Mouse (Mus musculus) thymus, adult 18-20 months (tissue): ENCODE data around the gene Hist1h3d.
"Not testable (repeated sequence)": the region's sequence is repeated elsewhere in the genome, so short reads cannot be mapped to it uniquely, and the experiment has no call there.

Experiments used
- DNase-seq, 2 experiments: peaks; one replicate each; pipeline ENCODE4 v3.0.0; 2022; ENCODE audit warnings: mixed read lengths in 2 of 2

Gene Hist1h3d

DNA sequence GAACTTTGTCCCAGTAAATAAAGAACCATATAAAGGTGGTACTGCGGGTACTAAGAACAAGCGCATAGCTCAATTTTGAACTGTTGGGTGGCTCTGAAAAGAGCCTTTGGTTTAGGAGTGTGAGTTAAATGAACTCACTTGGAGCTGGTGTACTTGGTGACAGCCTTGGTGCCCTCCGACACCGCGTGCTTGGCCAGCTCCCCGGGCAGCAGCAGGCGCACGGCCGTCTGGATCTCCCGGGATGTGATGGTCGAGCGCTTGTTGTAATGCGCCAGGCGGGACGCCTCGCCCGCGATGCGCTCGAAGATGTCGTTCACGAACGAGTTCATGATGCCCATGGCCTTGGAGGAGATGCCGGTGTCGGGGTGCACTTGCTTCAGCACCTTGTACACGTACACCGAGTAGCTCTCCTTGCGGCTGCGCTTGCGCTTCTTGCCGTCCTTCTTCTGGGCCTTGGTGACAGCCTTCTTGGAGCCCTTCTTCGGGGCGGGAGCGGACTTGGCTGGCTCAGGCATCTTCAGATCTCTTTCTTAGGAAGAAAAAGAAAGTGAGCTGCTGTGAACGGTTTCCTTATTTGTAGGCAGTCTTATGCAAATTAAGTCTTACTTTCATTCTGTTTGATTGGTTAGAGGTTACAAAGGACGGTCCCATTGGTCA lies 10.0 kb downstream of the Hist1h3d start:
- peak; percentile 65 to 81 for DNase-seq

DNA sequence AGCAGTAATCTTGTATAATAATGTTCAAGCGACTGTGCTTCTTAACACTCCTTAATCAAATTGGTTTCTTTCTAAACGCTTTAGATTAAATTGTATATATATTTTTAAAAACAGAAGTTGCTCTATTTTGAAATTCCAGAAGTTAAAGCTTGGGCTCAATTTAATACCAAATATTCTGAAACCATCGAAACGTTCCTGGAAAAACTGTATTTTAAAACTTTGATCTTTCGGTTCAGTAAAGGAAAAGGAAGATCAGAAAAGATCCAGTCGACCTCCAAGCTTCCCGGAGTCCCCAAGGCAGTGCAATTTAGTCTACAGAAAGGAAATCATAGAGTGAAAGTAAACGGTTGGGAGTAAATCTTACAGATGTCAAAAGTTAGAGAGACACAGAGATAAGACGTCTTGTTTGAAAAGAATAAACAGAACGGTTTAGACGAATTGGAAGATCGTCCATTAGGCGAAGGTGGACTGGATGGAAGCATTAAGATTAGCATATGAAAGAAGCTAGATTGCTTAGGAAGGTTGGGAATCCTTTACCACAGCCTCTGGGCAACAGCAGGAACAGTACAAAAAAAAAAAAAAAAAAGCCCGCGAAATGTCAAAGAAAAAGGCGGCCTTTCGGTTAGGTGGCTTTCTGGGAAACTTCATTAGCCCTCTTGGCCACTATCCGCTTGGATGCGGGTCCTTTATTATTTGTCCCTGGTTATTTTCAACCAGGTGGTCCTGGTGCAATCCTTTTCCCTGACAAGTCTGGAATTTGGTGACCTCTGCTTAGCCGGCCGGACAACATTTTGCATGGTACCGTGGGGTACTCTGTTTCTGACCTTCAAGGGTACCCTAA lies 10.8 kb downstream of the Hist1h3d start:
- DNase-seq, result no peak

DNA sequence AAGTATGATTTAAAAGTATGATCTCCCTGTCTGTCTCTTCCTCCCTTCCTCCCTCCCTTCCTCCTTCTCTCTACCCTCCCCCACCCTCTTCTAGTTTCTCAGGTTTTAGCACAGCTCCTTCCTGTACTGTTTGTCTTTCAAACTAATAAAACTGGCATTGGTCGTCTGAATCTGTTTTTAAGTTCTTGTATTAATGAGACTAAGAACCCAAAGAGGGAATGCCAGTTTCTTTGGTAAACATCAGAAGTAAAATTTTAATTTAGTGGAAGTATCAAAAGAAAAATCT lies 11.3 kb downstream of the Hist1h3d start:
- no peak for DNase-seq

DNA sequence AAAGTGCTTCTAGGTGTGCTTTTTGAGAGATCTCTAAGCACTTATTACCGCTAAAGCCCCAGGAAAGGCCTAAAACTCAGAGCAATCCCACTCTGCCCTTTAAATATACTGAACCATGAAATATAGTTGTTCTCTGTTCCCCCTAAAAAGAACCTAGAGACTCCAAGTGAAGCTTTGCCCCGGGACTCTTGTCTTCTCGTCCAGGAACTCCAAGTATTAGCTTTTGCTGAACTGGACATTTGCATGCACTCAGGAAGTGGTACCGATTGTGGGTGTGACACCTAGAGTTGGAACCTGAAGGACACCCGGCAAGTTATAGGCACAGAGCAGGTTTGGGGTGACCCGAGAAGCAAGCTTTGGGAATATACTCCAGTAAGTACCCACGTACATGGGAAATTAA lies 15.6 kb downstream of the Hist1h3d start:
- DNase-seq, result no peak

DNA sequence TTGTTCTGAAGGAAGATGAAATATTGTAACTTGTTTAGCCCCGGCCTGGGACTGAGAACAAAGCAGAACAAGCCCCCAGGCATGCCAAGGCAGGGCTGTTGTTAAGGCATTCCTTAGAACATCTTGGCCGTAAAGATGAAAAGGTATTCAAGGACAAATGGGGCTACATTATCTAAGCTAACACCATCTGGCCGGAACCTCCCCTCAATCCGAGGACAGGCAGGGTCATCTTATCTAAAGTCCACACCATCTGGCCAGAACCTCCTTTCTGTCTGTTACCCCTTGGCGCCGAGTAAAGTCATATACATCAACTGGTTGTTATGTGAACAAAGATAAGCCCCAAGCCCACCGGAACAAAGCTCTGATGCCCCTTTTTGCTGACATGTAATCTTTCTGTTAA lies 16.3 kb downstream of the Hist1h3d start:
- DNase-seq, result not testable (repeated sequence)

DNA sequence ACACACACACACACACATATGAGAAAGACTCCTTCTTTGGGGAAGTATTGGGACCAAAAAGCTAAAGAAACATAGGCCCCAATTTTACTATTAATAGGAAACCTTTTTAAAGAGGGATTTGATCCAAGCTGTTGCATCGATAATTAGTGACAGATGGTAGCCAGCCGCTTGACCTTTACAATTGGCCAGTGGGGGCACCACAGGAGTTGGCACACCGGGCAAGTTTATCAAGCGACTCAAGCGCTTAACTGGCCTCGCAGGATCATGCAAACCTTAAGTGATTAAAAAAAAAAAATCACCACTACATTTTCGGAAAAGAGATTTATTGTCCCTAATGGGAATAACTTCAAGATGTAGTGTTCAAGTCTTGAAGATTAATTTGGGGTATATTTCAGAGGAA lies 17.1 kb downstream of the Hist1h3d start:
- DNase-seq, result no peak

DNA sequence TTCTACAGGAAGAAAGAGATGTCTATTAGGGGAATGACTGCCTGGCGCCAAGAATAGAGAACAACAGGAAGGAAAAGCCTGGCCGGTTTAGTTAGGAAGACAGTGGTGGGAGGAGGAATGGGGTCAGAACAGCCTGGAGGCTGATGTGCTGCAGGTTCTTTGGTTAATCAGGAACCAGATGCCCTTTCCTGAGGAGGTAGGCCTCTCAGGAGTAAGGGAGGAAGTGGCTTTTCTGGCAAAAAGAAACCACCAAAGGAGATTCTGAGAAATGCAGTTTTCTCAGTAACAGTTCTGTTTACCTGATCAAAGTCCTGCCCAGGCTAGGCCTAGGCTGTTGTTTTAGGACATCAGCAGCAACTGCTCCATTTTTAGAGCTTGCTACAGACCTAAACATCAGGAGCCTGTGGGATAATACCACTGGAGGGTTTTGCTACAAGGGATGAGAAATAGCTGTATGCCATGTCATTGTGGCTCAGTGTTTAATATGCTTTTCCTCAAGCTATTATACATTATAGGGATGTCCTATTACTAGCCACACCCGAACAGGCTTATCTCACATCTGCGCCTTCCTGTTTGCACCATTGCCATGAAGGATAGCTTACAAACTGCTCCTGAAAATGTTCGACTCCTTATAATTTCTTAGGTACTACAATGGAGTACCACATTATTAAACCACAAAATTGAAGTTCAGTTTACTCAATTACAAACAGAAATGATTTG lies 17.6 kb downstream of the Hist1h3d start:
- DNase-seq, result no peak

DNA sequence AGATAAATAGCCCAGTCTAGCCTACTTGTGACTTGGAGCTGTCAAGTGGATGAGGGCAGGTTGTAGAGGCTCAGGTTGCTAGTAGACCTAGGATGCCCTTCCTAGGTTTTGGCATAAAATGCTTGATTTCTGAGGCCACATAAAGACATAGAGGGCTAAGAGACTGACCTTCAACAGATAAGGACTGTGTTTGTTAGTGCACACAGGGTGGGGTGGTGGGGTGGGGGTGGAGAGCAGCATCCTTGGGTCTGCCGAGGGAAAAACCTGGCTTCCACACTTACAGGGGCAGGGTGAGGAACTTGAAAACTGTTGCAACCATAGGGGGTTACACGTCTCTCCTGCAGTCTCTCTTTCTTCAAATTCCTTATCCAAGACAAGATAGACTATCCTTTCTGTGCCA lies 19.6 kb downstream of the Hist1h3d start:
- no peak for DNase-seq

DNA sequence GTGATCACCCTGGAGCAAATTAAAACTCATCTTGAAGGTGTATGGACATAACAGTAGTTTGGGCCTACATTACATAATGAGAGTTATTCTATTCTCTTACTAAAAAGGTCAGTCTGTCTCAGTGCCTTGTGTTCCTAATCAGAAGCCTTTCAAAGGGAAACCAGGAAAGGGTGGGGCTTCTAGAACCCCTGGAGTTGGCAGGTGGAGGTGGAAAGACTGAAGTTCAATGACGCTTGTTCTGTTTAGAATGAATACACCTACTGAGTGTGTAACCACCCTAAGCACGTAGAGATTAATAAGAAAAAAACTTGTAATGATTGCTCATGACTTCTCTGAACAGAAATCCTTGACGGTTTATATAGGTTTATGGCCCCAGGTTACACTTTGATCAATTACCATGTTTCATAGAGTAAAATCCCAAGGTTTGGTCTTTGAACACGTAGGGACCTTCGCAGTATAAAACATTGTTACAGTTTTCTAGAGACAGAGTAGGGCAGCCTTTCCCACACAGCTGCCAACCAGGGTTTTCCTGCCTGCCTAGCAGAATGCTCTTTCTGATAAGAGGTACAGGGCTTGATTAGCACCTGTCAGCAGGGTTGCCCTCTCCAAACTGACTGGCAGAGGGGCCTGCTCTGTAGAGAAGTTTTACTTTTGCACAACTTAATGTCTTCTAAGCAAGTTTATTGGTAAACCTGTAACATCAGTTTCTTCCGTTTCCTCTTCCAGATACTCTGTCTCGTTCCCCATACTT lies 20.2 kb downstream of the Hist1h3d start:
- DNase-seq, result no peak

DNA sequence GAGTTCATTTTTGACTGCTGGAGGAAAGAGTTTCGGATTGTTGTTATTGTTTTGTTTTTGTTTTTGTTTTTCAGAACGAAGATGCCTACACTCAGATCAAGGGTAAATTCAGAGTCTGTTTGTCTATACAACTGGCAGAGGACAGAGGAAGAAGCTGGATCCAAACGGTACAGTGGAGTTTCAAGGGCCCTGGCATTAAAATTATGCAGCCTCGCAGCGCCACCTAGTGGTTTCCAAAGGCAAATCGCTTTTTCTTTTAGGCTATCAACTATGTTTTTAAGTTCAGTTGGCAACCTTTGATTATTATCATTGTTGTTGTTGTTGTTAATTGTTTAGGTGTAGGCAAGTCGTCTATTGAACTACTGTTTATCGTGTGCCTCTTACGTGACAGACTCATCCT lies 22.4 kb downstream of the Hist1h3d start:
- peak; percentile 33 to 49 for DNase-seq

DNA sequence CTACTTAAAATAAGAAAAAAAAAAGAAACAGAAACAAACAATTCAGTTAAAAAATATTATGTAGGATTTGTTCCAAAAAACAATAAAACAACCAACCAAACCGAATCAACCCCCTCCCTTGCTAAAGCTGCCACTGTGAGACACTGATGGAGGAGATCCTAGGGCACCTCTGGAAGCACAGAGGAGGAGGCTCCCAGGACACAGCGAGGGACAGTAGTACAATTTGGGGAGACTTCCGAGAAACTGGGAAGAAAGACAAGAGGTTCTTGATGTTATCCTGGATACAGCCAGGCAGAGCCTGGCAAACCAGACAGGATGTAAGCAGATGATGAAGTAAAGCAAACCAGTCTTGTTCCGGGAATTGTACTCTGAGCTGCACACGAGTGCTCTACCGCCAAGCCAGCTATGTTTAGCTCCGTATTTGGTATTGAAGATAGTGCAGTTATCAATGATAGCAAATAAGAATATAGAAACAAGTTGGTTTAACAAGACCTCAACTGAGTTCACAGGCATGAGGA lies 27.7 kb downstream of the Hist1h3d start:
- no peak for DNase-seq

DNA sequence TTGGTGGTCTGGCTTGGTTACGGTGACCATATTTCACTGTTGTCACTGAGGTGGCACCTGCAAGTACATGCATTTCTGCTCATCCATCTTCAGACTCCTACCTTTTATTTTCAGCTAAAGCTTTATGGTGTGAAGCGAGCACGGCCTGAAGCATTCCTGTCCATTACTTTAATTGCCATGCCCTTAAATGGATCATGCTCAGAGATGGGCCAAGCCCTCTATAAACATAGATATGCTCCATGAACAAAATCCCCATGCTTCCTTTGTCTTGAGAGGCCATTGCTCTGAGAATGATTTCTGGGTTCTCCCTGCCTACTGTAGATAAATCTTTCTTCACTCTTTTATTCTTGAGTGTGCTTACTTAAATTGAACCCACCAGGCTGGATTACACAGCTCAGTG lies 28.9 kb downstream of the Hist1h3d start:
- no peak for DNase-seq

DNA sequence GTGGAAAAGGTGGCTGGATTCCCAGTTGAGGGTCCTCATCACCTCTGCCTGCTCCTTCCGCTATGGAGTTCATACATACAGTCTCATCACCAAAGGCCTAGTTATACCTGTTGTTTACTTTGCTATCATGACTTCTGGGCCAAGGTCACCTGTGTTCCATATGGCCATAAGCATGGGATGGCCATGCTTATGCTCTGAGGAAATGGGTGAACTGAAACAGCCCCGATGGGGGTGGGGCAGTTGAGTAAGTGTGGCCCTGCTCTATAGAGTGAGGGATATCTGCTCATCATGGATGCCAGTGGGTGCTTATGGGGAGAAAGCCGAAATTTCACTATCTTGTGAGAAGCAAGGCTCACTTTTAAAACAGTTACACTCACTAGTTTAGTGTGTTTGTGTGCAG lies 29.5 kb downstream of the Hist1h3d start:
- no peak for DNase-seq

DNA sequence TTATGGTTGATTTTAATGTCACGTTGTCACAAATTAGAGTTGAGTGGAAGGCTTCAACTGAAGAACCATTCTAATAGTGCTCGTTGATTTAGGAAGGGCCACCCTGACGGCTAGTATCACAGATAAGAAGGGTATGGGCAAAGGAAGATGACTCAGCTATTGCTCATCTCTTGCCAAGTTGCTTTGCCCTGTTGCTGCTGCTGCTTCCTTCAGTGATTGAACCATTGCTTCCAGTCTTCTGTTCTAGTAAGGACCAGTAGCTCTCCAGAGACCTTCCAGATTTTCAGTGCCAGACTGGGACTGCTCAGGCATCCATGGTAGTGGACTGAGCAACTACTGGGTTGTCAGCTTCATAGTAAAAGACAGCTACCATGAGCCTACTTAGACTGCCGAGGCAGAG lies 33.6 kb downstream of the Hist1h3d start:
- no peak for DNase-seq

DNA sequence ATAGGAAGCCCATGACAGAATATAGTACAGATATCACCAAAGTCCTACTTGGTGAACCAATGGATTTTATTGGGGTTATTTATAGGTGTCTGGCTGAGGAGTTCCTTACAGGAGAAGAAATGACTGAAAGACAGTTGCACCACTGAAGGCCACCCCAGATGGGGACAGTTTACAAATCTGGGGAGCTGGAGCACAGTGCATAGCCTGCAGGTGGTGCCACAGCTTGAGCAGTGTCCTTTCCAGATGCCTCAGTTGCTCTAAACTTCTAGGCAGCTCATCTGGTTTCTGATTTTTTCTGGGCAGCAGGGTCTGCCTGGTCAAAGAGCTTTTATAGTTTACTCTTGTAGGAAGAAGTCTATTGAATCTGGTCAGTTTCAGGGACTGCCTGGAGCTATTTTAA lies 34.3 kb downstream of the Hist1h3d start:
- no peak for DNase-seq

DNA sequence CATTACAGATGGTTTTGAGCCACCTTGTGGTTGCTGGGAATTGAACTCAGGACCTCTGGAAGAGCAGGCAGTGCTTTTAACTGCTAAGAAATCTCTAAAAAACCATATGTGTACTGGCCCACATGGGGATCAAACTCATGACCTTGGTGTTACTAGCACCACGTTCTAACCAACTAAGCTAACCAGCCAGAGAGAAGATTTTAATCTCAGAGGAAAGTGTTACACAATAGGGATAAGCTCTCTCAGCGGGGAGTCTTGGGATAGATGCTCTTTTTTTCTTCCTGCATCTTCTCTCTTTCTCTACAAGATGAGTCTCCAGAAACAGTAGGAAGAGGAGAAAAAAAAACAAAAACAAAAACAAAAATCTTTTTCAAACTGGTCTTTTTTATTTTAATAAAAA lies 34.8 kb downstream of the Hist1h3d start:
- DNase-seq, result no peak

DNA sequence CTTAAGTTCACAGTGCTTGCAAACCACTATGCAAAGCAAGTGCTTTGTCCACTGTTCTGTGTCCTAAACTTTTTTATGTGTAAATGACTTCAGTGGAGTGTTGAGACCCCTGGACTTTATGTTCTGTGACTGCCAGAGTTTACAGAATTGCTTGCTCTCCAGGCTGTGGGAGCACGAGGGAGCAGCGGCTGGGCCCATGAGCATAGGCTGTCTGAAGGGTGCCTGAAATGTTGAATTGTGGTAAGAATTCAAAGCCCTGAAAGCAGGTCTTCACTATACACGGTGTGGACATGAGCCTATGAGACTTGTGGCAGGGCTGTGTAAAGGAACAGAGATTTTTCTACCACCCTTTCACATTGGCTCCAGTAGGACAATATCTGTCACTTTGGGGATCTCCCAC lies 36.1 kb downstream of the Hist1h3d start:
- no peak for DNase-seq

DNA sequence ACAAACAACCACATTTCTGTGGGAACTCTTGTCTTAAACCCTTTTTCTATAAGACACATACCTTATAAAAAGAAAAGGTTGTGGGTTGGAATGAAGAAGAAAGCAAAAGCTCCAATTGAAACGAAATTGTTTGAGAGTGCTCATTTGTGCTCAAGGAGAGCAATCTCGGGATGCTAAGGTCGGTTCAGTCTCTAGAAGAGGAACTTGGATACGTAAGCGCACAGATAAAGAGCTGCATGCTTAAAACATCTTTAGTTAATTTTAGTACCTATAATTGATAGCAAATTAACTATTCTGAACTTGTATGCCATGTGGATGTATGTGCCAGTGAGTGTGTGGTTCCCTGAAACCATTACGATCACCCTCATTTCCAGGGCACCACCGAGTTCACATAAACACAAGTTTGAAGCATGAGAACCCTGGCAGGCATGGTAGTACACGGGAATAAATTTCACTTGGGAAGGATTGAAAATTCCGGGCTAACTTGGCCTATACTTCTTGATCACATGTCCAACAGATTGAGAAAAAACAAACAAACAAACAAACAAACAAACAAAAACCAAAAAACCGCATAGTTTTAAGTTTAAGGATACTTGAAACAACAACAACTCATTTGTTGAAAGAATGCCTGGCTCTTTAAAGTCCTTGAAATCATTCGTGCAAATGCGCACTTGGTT lies 44.6 kb downstream of the Hist1h3d start:
- no peak for DNase-seq

DNA sequence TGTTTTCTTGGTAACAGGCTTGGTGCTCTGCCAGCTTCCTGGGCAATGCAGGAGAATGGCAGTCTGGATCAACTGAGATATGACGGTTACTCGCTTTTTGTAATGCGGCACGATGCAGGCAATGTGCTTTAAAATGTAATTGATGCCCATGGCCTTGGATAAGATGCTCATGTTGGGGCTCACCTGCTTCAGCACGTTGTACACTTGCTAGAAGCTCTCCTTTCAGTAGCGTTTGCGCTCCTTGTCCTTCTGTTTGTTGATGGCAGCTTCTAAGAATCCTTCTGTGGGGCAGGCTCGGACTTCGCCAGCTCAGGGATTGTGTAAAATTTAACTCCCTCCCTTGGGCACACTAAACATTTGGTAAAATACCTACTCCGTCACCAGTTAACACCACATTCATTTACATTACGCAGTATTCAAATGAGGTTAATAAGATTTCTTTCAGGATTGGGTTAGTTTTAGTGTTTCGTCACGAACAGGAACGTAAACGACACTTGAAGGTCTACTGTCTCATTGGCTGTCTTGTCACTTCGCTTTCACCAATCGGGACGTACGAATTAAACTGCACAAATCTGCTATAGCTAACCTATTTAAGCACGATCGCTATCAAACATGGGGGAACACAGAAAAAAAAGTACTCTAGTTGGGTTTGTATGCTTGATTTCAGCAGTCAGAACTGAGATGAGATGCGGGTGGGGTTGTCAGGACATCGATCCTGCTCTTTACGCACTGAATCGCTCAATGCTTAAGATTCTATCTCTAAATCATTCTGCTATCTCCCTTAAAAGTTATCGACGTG lies 45.4 kb downstream of the Hist1h3d start, which contains the start of gene Hist1h2be:
Gene Hist1h2be (minus strand): TSS at position 392 of the 799 bp plus-strand sequence.
- peak; percentile 15 to 62 for DNase-seq

DNA sequence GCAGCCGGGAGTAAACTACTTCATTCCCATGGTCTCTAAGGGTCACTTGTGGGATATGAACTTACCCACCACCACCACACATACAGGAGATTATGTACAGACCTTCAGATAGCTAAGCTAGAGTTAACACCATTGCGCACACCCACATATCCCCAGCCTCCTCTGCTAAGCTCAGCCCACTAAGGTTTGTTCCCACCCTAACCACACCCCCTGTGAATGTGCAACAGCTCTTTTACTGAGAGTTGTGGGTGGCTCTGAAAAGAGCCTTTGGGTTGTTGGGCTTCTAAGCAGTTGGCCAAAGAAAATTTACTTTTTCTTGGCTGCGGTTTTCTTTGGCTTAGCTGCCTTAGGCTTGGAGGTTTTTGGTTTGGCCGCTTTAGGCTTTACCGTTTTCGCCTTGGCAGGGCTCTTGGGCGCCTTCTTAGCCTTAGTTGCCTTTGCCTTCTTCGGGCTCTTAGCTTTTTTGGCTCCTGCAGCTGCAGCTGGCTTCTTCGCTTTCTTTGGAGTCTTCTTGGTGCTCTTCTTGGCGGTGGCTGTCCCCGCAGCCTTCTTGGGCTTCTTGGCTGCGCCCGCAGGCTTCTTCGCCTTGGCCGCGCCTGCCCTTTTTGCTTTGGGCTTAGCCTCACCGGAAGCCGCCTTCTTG lies 46.1 kb downstream of the Hist1h3d start:
- DNase-seq, result peak; percentile 57 to 75

DNA sequence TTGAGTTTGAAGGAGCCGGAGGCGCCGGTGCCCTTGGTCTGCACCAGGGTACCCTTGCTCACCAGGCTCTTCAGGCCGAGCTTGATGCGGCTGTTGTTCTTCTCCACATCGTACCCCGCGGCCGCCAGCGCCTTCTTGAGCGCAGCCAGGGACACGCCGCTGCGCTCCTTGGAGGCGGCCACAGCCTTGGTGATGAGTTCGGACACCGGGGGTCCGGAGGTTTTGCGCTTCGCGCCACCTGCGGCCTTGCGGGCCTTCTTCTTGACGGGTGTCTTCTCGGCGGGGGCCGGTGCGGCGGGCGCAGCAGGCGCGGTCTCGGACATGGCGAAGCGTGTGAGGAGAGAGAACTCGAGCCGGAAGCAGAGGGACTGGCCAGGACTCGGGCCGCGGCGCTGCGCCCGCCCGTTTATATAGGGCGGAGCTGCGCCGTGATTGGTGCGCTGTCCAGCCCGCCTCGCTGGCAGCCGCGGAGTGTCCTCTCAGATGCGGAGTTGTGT lies 46.7 kb downstream of the Hist1h3d start, which contains the start of gene Hist1h1e:
Gene Hist1h1e (minus strand): TSS at position 384 of the 497 bp plus-strand sequence.
- DNase-seq, result peak; percentile 77 to 86
